Mouse (Mus musculus) C2C12 (cell line): ENCODE data around the gene Egfr. TPM values are rescaled to one million over a fixed set of nuclear protein-coding genes. Genes with fewer than 3 reads are reported as not detected.
A peak's percentile ranks its signal among the peaks of the same experiment; 100 is the strongest.

Experiments used
- H3K27me3 ChIP-seq: one replicate; pipeline ENCODE4 v1.6.1; 2011; ENCODE audit not compliant: control insufficient read depth, insufficient read depth, insufficient read length
- H3K36me3 ChIP-seq: one replicate; pipeline ENCODE4 v1.6.1; 2011; ENCODE audit not compliant: control insufficient read depth, insufficient read depth
- H3K4me3 ChIP-seq: one replicate; pipeline ENCODE4 v1.5.1; 2011; ENCODE audit warnings: mild to moderate bottlenecking, control low read depth; ENCODE audit not compliant: poor library complexity, insufficient read depth, severe bottlenecking
- H3K79me2 ChIP-seq: one replicate; pipeline ENCODE4 v1.6.1; 2011; ENCODE audit not compliant: control insufficient read depth, insufficient read depth
- H3K79me3 ChIP-seq: one replicate; pipeline ENCODE4 v1.6.1; 2011; ENCODE audit warnings: low read depth, control low read depth
- H3ac ChIP-seq: one replicate; pipeline ENCODE3; 2011; ENCODE audit warnings: low read depth; ENCODE audit not compliant: control insufficient read depth, insufficient read length
- CEBPB ChIP-seq: IDR thresholded peaks from one replicate; pipeline ENCODE4 v1.6.1; 2011; ENCODE audit warnings: low read depth, mild to moderate bottlenecking, control low read depth, moderate library complexity
- CTCF ChIP-seq: IDR thresholded peaks from one replicate; pipeline ENCODE4 v1.5.1; 2011; ENCODE audit not compliant: control insufficient read depth, insufficient read depth, insufficient read length
- FOSL1 ChIP-seq: IDR thresholded peaks from one replicate; pipeline ENCODE4 v1.8.0; 2011; ENCODE audit warnings: mild to moderate bottlenecking, low read length; ENCODE audit not compliant: poor library complexity, insufficient read depth, severe bottlenecking
- MAX ChIP-seq: IDR thresholded peaks from one replicate; pipeline ENCODE4 v1.6.1; 2011; ENCODE audit warnings: mild to moderate bottlenecking, control low read depth
- MYOD1 ChIP-seq: IDR thresholded peaks from one replicate; pipeline ENCODE4 v1.6.1; 2011; ENCODE audit warnings: low read depth; ENCODE audit not compliant: control insufficient read depth, insufficient read length
- MYOG ChIP-seq: IDR thresholded peaks from one replicate; pipeline ENCODE4 v1.6.1; 2011; ENCODE audit not compliant: control insufficient read depth, insufficient read length; ENCODE audit errors: extremely low read depth
- USF1 ChIP-seq: IDR thresholded peaks from one replicate; pipeline ENCODE4 v1.6.1; 2011; ENCODE audit warnings: low read depth, mild to moderate bottlenecking, control low read depth, moderate library complexity
- polyA plus RNA-seq: library from polyadenylated mRNA; unstranded; fragments of >200 nt; fragmentation: generic; extraction: Trizol; gene quantifications from one replicate; pipeline ENCODE4 v1.2.1, GENCODE M21; 2012; ENCODE audit warnings: missing spikeins

The Egfr gene
- polyA plus RNA-seq, 1 experiment: 3.8 TPM

GRCm38 (mm10) chr11:16950226-16950975 is 198.4 kb downstream of the Egfr start:
- Histone ChIP-seq H3ac (peak overlapping the region; percentile 83), H3K27me3 (no peaks in the 10 kb centered on the region), H3K79me3 (no peaks in the 10 kb centered on the region), H3K4me3 (peak overlapping the region; percentile 28), H3K36me3 (no peaks in the 10 kb centered on the region), H3K79me2 (peaks cover 6% of the 10 kb centered on the region)
- no peak for TF ChIP-seq FOSL1
- no peak for TF ChIP-seq USF1
- TF ChIP-seq CEBPB: no peak
- TF ChIP-seq MYOG: no peak
- no peak for TF ChIP-seq MAX
- TF ChIP-seq CTCF: no peak
- no peak for TF ChIP-seq MYOD1

DNA sequence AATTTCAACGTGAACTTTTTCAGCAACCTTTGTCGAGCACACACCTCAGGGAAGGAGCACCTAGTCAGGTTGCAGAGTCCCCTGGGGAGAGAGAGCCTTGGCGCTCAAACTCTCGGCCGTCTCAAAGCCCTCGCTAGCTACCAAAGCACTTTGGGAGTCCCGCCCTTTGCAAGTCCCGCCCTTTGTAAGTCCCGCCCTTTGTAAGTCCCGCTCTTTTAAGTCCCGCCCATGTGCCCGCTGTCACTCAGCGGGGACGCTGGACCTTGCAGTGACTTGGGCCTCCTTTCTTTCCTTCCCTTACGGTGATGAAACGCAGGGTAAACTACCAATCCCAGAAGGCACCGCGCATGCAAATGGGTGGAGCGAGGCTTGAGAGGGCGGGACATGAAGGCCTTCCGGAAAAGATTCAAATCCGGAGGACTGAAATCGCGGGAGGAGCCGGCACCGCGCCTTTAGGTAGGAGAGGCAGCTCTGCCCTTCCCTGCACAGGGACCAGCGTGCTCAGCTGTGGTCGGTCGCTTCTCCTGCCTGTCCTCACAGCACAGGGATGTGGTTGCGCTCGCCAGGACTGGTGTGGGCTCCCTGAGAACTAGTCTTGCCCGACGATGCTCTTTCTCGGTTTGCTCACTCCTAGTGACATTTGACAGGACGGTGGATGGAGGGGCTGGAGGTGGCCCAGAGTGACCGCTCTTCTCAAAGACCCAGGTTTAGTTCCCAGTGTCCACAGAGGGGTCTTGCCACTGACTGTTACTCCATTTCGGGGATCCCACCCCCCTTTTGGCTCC is 199.2 kb downstream of the Egfr start, which contains the start of gene Fbxo48:
TSS of gene Fbxo48 (plus strand) at position 400 of the 785 bp plus-strand sequence.
- Histone ChIP-seq H3ac (peak within 1 kb of the TSS; percentile 83), H3K27me3 (no peaks in the 10 kb centered on the region), H3K79me2 (peaks cover 6% of the 10 kb centered on the region), H3K4me3 (peak within 1 kb of the TSS; percentile 57), H3K79me3 (no peaks in the 10 kb centered on the region), H3K36me3 (no peaks in the 10 kb centered on the region)
- TF ChIP-seq CTCF (no peak), FOSL1 (no peak), MAX (peak; percentile 77)

DNA sequence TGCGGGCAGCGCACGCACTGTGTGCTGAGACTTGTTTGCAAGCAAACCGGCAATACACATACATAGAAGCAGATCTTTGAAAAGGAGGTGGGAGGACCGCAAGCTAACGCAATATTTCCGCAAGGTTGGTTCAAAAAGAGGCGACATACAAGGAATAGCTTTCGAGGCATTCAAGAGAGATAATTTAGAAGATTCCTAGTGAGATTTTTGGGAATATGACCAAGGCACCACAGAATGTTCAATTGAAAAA is 199.7 kb downstream of the Egfr start:
- H3K79me3 ChIP-seq: no peaks in the 10 kb centered on the region
- H3K79me2 ChIP-seq: peaks cover 6% of the 10 kb centered on the region
- H3K27me3 ChIP-seq: no peaks in the 10 kb centered on the region
- TF ChIP-seq FOSL1 (no peak), MYOG (no peak), USF1 (no peak), CEBPB (no peak), MYOD1 (no peak), CTCF (no peak), MAX (no peak)
- H3K4me3 ChIP-seq: peak overlapping the region; percentile 57
- no peaks in the 10 kb centered on the region for H3K36me3 ChIP-seq
- H3ac ChIP-seq: peak overlapping the region; percentile 82

GRCm38 (mm10) chr11:16956115-16956862 is 204.3 kb downstream of the Egfr start:
- TF ChIP-seq MAX (no peak), CEBPB (no peak), FOSL1 (no peak)
- no peak overlapping the region for H3ac ChIP-seq
- peaks cover 6% of the 10 kb centered on the region for H3K79me2 ChIP-seq
- H3K36me3 ChIP-seq: no peaks in the 10 kb centered on the region
- no peak overlapping the region for H3K4me3 ChIP-seq
- no peaks in the 10 kb centered on the region for H3K79me3 ChIP-seq
- H3K27me3 ChIP-seq: no peaks in the 10 kb centered on the region

GRCm38 (mm10) chr11:16957030-16957429 is 205.0 kb downstream of the Egfr start:
- H3K79me2 ChIP-seq: peaks cover 1% of the 10 kb centered on the region
- no peak for TF ChIP-seq CTCF
- no peaks in the 10 kb centered on the region for H3K27me3 ChIP-seq
- no peaks in the 10 kb centered on the region for H3K36me3 ChIP-seq
- H3K4me3 ChIP-seq: no peak overlapping the region
- H3K79me3 ChIP-seq: no peaks in the 10 kb centered on the region
- H3ac ChIP-seq: no peak overlapping the region

DNA sequence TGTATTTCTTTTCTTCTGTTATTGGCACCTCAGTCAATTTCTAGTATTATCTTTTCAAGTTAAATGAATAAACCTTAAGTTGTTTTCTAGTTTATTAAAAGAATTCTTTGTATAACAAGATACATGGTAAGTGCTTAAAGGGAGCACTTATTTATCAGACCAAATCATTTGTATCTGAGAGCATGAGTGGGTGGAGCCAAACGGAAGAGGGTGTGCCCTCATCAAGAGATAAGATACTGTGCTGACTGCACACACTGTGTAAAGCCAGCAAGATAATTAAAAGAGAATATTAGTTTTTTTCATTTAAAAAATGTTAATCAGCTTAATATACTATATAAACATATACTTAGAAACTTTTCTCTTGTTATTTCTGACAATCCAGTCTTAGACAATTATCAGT is 206.5 kb downstream of the Egfr start:
- Histone ChIP-seq H3K79me3 (no peaks in the 10 kb centered on the region), H3K79me2 (no peaks in the 10 kb centered on the region), H3K36me3 (no peaks in the 10 kb centered on the region), H3ac (no peak overlapping the region), H3K27me3 (no peaks in the 10 kb centered on the region), H3K4me3 (no peak overlapping the region)
- TF ChIP-seq MYOG: no peak

Other genes starting within 250 kb of the Egfr start
- 26.7 TPM for gene Sec61g, start 243.7 kb upstream of the Egfr start, polyA plus RNA-seq
- gene Fbxo48, start 199.2 kb downstream of the Egfr start, polyA plus RNA-seq: 0.69 TPM